Mouse (Mus musculus) myocyte (in vitro differentiated cells): ENCODE measurements at regions not wholly inside any gene's neighbourhood (a gene's known extent, or its start where the extent isn't known, plus 50 kb on each side); places are given as distances from the start of the nearest gene placed in this dataset.

Experiments
- POLR2A ChIP-seq: IDR thresholded peaks from one replicate; pipeline ENCODE4 v1.6.1; 2011; ENCODE audit warnings: low read depth, mild to moderate bottlenecking, control low read depth, moderate library complexity; ENCODE audit not compliant: insufficient read length
- USF1 ChIP-seq: IDR thresholded peaks from one replicate; pipeline ENCODE4 v1.6.1; 2011; ENCODE audit warnings: low read depth, mild to moderate bottlenecking, control low read depth, moderate library complexity

- TF ChIP-seq POLR2A (no peak), USF1 (no peak)
Observed at GRCm38 (mm10) chr10:98849851-98850250, 64.4 kb upstream of the Atp2b1 start.
